Mouse (Mus musculus) liver, embryonic 14.5 days (tissue): Measurements from ENCODE around the gene Fosl1. TPM values are rescaled to one million over a fixed set of nuclear protein-coding genes. Genes with fewer than 3 reads are reported as not detected.
"Not testable (repeated sequence)": the region's sequence is repeated elsewhere in the genome, so short reads cannot be mapped to it uniquely, and the experiment has no call there.

Experiments used
- ATAC-seq: fragments of 200-750 bp; cut with Nextera tagmentation; 2 replicates; pipeline ENCODE4 v1.8.0; 2017; ENCODE audit warnings: moderate number of reproducible peaks, mild to moderate bottlenecking, moderate library complexity; ENCODE audit not compliant: insufficient read depth
- DNase-seq, 3 experiments: peaks; one replicate each; pipeline ENCODE4 v3.0.0-alpha.2; 2012 to 2013; ENCODE audit warnings: low read depth in 3 of 3, low spot score in 3 of 3
- H3K27ac ChIP-seq: fragments of 300-500 bp; sonication (generic); 2 replicates; pipeline ENCODE4 v1.5.1; 2014; ENCODE audit warnings: moderate library complexity, mild to moderate bottlenecking, control low read depth, inconsistent platforms
- H3K27me3 ChIP-seq: fragments of 300-500 bp; sonication (generic); 2 replicates; pipeline ENCODE4 v1.6.1; 2014; ENCODE audit warnings: mild to moderate bottlenecking, low read length, moderate library complexity; ENCODE audit not compliant: control insufficient read depth, insufficient read depth
- H3K36me3 ChIP-seq: fragments of 300-500 bp; sonication (generic); replicated peaks from 2 replicates; pipeline ENCODE4 v1.6.1; 2014; ENCODE audit warnings: low read depth; ENCODE audit not compliant: control insufficient read depth, insufficient read depth
- H3K4me1 ChIP-seq, 2 experiments: fragments of 200-500 bp in 1 of 2; fragments of 300-500 bp in 1 of 2; sonication (generic) in 1 of 2; replicated peaks; 2 replicates each; pipeline ENCODE4 v1.6.1; 2012 to 2014; ENCODE audit warnings: antibody characterized with exemption in 1 of 2, inconsistent platforms in 1 of 2, low read length in 1 of 2; ENCODE audit not compliant: control insufficient read depth in 2 of 2, insufficient read depth in 2 of 2
- H3K4me2 ChIP-seq: fragments of 300-500 bp; sonication (generic); 2 replicates; pipeline ENCODE4 v1.6.1; 2014; ENCODE audit warnings: low read depth, mild to moderate bottlenecking, control low read depth, moderate library complexity
- H3K4me3 ChIP-seq, 2 experiments: fragments of 200-500 bp in 1 of 2; fragments of 300-500 bp in 1 of 2; sonication (generic) in 1 of 2; 2 replicates each; pipeline ENCODE4 v1.5.1; 2012 to 2014; ENCODE audit warnings: low read depth in 2 of 2, low read length in 2 of 2, mild to moderate bottlenecking in 2 of 2, control low read depth in 1 of 2, inconsistent platforms in 1 of 2, moderate library complexity in 1 of 2; ENCODE audit not compliant: insufficient read depth in 1 of 2
- H3K9ac ChIP-seq: fragments of 300-500 bp; sonication (generic); replicated peaks from 2 replicates; pipeline ENCODE4 v1.6.1; 2014; ENCODE audit warnings: mild to moderate bottlenecking, control low read depth, moderate library complexity
- H3K9me3 ChIP-seq: fragments of 300-500 bp; sonication (generic); 2 replicates; pipeline ENCODE4 v1.6.1; 2016; ENCODE audit warnings: low read length, mixed read lengths; ENCODE audit not compliant: control insufficient read depth
- CTCF ChIP-seq: IDR thresholded peaks from 2 replicates; pipeline ENCODE4 v1.5.1; 2016; ENCODE audit warnings: antibody characterized with exemption, low read depth, control low read depth
- EP300 ChIP-seq: IDR thresholded peaks from 2 replicates; pipeline ENCODE4 v1.6.1; 2016; ENCODE audit warnings: antibody characterized with exemption, low read depth
- WGBS: fragments of 180-500 bp; shearing (Covaris S2); extraction: QIAGEN DNeasy Blood & Tissue Kit; methylation state at CpG from one replicate; pipeline ENCODE4 v1.1.7; 2014; ENCODE audit not compliant: insufficient replicate concordance; 5-methylcytosine and 5-hydroxymethylcytosine counted together
- polyA plus RNA-seq, 2 experiments: library from polyadenylated mRNA; depleted of rRNA in 1 of 2; stranded (reverse) in 1 of 2; unstranded in 1 of 2; fragments of >200 nt; fragmentation: Nextera tagmentation in 1 of 2; extraction: Ambion mirVana in 1 of 2; gene quantifications; 2 replicates each; pipeline versions ENCODE4 v1.2.1 to v1.2.3; 2012 to 2014

Gene Fosl1
- polyA plus RNA-seq, 2 experiments, result 0.02 TPM; not detected in 1

DNA sequence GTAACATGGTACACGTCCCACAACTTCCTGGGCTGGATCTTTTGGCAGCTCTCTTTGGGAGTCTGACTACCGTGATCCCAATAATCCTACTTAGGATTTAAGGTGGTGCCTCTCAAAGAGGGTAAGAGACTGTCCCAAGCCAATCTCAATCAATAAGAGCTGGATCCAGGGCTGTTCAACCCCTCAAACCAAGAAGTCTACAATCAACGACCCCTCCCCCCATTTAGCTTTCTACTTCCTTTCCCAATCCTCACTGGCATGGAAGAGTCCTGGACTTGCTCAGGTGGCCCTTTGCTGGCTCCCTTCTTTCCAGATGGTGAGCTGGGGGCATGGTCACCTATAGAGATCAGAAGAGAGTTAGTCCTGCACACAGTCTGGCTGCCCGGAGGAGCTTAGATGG lies 39.4 kb downstream of the Fosl1 start:
- ATAC-seq, result no peak
- H3K4me3 ChIP-seq, result peak overlapping the region in 1 of 2 experiments; percentile 71; a peak in 1 of 4 replicates
- 78% methylated on average over 4 of the region's 4 CpGs for WGBS
- H3K27me3 ChIP-seq, result no peaks in the 10 kb centered on the region
- TF ChIP-seq CTCF, result no peak
- no peak for TF ChIP-seq EP300
- no peak overlapping the region for H3K9ac ChIP-seq
- H3K9me3 ChIP-seq, result no peaks in the 10 kb centered on the region
- peaks cover 15 to 24% of the 10 kb centered on the region in 2 experiments for H3K4me1 ChIP-seq
- peak overlapping the region; percentile 99 for H3K4me2 ChIP-seq
- H3K27ac ChIP-seq, result no peak overlapping the region
- DNase-seq, result no peak
- peaks cover 3% of the 10 kb centered on the region for H3K36me3 ChIP-seq

DNA sequence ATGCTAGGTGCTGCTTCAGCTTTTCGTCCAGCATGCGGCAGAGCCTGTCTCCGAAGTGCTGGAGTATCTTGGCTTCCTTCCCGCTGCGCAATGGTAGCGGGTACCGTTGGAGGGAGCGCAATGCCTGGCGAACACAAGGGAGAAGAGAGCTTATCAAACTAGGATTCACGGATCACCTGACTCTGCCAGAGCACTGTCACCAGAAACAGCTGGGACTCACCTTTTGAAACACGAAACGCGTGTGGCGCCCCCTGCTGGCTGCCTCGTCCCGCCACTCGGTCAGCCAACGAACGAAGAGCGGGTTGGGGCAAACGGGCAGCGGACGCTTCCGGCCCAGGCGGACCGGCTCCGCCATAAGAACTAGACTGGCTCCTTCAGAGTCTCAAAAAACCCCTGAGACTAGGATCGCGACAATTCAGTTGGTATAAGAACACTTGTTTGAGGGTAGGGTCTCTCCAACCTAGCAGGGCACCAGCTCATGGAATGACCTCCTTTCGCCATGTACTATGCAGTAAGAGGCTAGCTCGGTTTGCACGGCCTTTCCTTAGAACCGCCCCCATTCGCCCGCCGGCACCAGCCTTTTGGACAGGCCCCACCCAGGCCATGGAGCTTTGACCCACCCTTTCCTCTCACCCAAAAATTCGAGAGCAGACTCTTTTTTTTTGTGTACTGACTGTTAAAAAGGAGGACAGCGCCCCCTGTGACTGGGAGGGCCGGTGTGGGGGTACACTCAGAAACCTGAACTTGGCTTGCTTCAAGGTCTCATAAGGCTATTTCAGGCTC lies 40.6 kb downstream of the Fosl1 start, which contains the start of gene Mus81:
TSS of gene Mus81 (minus strand) at position 635 of the 783 bp plus-strand sequence.
- peak within 1 kb of the TSS; percentile 67 to 71 for H3K4me3 ChIP-seq
- H3K4me2 ChIP-seq, result peak within 1 kb of the TSS; percentile 99
- ATAC-seq, result peak; percentile 73
- peak within 1 kb of the TSS; percentile 87 for H3K9ac ChIP-seq
- peak; percentile 98 for TF ChIP-seq CTCF
- TF ChIP-seq EP300, result no peak
- peak; percentile 93 to 96 (median 94) for DNase-seq
- WGBS, result under 1% methylated on average over 39 of the region's 39 CpGs
- peaks cover 13% of the 10 kb centered on the region for H3K36me3 ChIP-seq
- H3K9me3 ChIP-seq, result no peaks in the 10 kb centered on the region
- H3K27me3 ChIP-seq, result no peaks in the 10 kb centered on the region
- peak within 1 kb of the TSS; percentile 91 for H3K27ac ChIP-seq
- H3K4me1 ChIP-seq, result peaks cover 19 to 24% of the 10 kb centered on the region in 2 experiments

DNA sequence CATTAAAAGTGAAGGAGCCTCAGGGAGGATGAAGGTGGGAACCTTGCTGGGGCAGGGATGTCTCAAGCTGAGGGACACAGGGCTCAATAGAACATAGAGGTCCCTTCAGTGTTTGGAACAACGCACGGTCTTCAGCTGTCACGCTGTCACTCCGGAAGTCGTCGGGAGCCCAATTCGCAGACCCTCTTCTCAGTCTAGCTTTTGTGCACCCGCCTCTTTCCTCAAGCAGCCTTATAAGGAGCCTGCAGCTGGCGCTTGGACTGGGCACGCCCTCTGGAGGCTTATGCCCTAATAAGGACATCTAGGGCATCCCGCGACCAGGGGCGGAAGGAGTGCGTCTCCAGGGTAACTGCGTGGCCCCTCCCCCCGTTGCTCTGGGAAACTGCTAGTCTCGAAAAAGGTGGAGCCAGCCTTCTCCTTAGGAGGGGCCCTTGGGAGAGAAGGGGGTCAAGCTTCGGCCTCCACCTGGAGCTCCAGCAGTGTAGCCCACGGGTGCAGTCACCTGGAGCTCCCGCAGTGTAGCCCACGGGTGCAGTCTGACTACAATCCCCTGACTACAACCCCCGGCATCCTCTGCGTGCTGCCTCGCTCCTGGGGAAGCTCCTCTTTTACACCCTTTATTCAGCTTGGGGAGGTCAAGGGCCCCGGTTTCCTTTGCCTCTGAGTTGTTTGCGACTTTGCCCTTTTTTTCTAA lies 41.7 kb downstream of the Fosl1 start:
- Histone ChIP-seq H3K27me3 (no peaks in the 10 kb centered on the region), H3K4me1 (peaks cover 19 to 24% of the 10 kb centered on the region in 2 experiments), H3K27ac (peak overlapping the region; percentile 91), H3K9me3 (no peaks in the 10 kb centered on the region), H3K4me2 (peak overlapping the region; percentile 99), H3K4me3 (peak overlapping the region; percentile 67 to 71), H3K36me3 (peaks cover 23% of the 10 kb centered on the region), H3K9ac (peak overlapping the region; percentile 87)
- under 1% methylated on average over 26 of the region's 26 CpGs for WGBS
- DNase-seq (peak; percentile 97 to 98 (median 98)), ATAC-seq (peak; percentile 73)
- TF ChIP-seq CTCF (peak; percentile 37; the same call in 1 of the 2 replicates), EP300 (no peak)

DNA sequence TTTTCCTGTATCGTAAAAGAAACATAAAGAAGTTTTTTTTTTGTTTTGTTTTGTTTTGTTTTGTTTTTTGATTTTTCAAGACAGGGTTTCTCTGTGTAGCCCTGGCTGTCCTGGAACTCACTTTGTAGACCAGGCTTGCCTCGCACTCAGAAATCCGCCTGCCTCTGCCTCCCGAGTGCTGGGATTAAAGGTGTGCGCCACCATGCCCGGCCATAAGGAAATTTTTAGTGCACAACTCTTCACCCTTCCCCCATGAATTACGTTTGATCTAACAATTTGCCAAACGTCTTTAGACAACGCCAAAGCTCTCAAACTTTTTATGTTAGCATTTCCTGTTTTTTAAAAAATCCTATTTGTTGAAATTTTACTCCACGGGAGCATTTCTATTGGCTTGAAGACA lies 42.4 kb downstream of the Fosl1 start:
- H3K4me3 ChIP-seq, result peak overlapping the region in 1 of 2 experiments; percentile 81; a peak in 2 of 4 replicates
- ATAC-seq, H3K27me3 ChIP-seq, DNase-seq, H3K9me3 ChIP-seq: not testable (repeated sequence)
- H3K36me3 ChIP-seq, result peaks cover 27% of the 10 kb centered on the region
- WGBS, result 32% methylated on average over 10 of the region's 10 CpGs
- H3K4me2 ChIP-seq, result peak overlapping the region; percentile 99
- peak overlapping the region; percentile 7; the same call in 1 of the 2 replicates for H3K9ac ChIP-seq
- peak overlapping the region; percentile 91 for H3K27ac ChIP-seq
- H3K4me1 ChIP-seq, result peaks cover 19 to 24% of the 10 kb centered on the region in 2 experiments
